Mouse (Mus musculus): ENCODE data around the gene Nptxr. TPM values are rescaled to one million over a fixed set of nuclear protein-coding genes. Genes with fewer than 3 reads are reported as not detected.
"Not testable (repeated sequence)": the region's sequence is repeated elsewhere in the genome, so short reads cannot be mapped to it uniquely, and the experiment has no call there.

Nptxr gene
- polyA plus RNA-seq, 1 experiment, result 1.3 TPM

DNA sequence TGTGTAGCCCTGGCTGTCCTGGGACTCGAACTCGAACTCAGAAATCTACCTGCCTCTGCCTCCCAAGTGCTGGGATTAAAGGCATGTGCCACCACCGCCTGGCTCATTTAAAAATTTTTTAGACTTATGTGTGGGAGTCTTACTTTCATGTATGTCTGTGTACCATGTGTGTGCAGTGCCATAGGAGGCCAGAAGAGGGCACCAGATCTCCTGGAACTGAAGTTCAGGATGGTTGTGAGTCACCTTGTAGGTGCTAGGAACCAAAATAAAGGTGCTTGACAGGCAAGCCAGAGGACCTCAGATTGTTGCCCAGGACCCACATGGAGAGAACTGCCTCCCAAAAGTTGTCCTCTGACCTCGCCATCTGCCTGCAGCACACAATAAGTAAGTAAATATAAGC is 13.8 kb upstream of the Nptxr start:
- TF ChIP-seq POLR2A (IDR thresholded peaks at IDR 0.05; ENCODE audit: low read depth, low read length) (no peak), CTCF (IDR thresholded peaks at IDR 0.05; ENCODE audit: extremely low read depth, insufficient read length, insufficient replicate concordance, low read depth, low read length) (peak; percentile 9; the same call in 1 of the 2 replicates)
- Histone ChIP-seq H3K27me3 (ENCODE audit: control insufficient read depth, insufficient read depth, low read length) (no peaks in the 10 kb centered on the region), H3K4me1 (ENCODE audit: control insufficient read depth, insufficient read depth, insufficient read length, low read length) (peaks cover 2% of the 10 kb centered on the region; the same call in 1 of the 2 replicates), H3K4me3 (ENCODE audit: low read depth, low read length) (no peak overlapping the region), H3K27ac (ENCODE audit: insufficient read depth, low read depth, low read length) (no peak overlapping the region), H3K36me3 (ENCODE audit: control insufficient read depth, insufficient read depth, low read length) (no peaks in the 10 kb centered on the region)
- 83% methylated on average over 4 of the region's 4 CpGs for WGBS

DNA sequence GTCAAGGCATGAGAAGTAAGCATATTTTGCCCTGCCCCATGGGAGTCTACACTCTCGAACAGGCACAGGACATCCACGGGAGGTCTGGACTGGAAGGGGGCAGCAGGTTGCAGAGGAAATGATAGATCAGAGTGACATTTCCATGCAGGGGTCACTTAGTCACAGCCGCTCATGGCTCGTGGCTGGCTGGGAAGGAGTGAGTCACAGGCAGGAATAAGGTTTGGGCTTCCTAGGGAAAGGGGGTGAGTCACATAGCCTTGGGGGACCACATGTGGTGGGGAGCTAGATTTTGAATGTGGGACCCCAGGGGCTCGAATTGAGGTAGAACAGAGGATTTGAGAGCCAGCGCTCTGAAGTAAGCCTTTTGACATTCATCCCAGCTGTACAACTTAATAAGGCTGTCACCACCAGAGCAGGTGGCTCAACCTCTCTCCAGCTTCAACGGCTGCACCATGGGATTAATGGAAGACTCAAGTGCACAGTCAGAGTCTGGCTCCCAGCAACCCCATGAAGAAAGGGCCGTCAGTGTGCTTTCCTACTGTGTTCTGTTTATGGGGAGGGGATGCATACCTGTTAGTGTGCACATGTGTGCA is 9.2 kb upstream of the Nptxr start:
- WGBS, result 58% methylated on average over 8 of the region's 8 CpGs
- H3K4me3 ChIP-seq (ENCODE audit: low read depth, low read length), result no peak overlapping the region
- TF ChIP-seq POLR2A (IDR thresholded peaks at IDR 0.05; ENCODE audit: low read depth, low read length), result no peak
- TF ChIP-seq CTCF (IDR thresholded peaks at IDR 0.05; ENCODE audit: extremely low read depth, insufficient read length, insufficient replicate concordance, low read depth, low read length), result no peak
- no peaks in the 10 kb centered on the region for H3K27me3 ChIP-seq (ENCODE audit: control insufficient read depth, insufficient read depth, low read length)
- no peaks in the 10 kb centered on the region for H3K36me3 ChIP-seq (ENCODE audit: control insufficient read depth, insufficient read depth, low read length)
- no peaks in the 10 kb centered on the region for H3K4me1 ChIP-seq (ENCODE audit: control insufficient read depth, insufficient read depth, insufficient read length, low read length)
- H3K27ac ChIP-seq (ENCODE audit: insufficient read depth, low read depth, low read length), result no peak overlapping the region

DNA sequence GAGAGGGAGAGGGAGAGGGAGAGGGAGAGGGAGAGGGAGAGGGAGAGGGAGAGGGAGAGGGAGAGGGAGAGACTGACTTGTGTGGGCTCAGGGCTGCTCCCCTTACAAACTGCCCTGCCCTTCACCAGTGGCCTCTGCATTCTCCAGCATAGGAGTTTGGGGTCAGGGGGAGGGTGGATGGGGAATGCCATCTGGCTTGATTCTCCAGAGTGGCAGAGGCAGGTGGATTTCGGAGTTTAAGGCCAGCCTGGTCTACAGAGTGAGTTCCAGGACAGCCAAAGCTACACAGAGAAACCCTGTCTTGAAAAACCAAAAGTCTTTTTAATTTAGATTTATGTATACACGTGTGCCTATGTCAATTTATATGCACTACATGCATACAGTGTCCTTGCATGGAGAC is 8.3 kb upstream of the Nptxr start:
- H3K4me1 ChIP-seq (ENCODE audit: control insufficient read depth, insufficient read depth, insufficient read length, low read length); H3K27me3 ChIP-seq (ENCODE audit: control insufficient read depth, insufficient read depth, low read length); H3K27ac ChIP-seq (ENCODE audit: insufficient read depth, low read depth, low read length); H3K4me3 ChIP-seq (ENCODE audit: low read depth, low read length); H3K36me3 ChIP-seq (ENCODE audit: control insufficient read depth, insufficient read depth, low read length): not testable (repeated sequence)
- WGBS, result 58% methylated on average over 2 of the region's 2 CpGs

DNA sequence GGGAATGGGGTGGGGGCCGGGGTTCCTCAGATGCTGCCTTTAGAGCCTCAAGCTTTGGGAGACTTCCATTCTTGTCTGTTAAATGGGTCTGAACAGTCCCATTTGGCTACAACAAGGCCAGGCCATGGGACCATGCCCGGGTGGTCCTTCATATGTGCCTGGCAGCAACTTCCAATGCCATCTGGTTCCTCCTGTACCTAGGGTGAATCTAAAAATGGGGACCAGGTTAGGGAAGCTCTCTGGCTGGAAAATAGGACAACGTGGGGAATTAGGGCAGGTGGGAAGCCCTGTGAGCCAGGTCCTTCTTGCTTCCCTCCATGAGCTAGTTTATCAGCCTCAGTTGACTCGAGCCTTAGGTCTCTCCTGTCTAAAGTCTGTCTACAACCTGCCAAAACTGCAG is 6.4 kb upstream of the Nptxr start:
- WGBS, result 63% methylated on average over 4 of the region's 4 CpGs
- no peaks in the 10 kb centered on the region for H3K4me1 ChIP-seq (ENCODE audit: control insufficient read depth, insufficient read depth, insufficient read length, low read length)
- no peaks in the 10 kb centered on the region for H3K27me3 ChIP-seq (ENCODE audit: control insufficient read depth, insufficient read depth, low read length)
- no peak for TF ChIP-seq CTCF (IDR thresholded peaks at IDR 0.05; ENCODE audit: extremely low read depth, insufficient read length, insufficient replicate concordance, low read depth, low read length)
- no peak for TF ChIP-seq POLR2A (IDR thresholded peaks at IDR 0.05; ENCODE audit: low read depth, low read length)
- no peak overlapping the region for H3K4me3 ChIP-seq (ENCODE audit: low read depth, low read length)
- no peaks in the 10 kb centered on the region for H3K36me3 ChIP-seq (ENCODE audit: control insufficient read depth, insufficient read depth, low read length)
- no peak overlapping the region for H3K27ac ChIP-seq (ENCODE audit: insufficient read depth, low read depth, low read length)

DNA sequence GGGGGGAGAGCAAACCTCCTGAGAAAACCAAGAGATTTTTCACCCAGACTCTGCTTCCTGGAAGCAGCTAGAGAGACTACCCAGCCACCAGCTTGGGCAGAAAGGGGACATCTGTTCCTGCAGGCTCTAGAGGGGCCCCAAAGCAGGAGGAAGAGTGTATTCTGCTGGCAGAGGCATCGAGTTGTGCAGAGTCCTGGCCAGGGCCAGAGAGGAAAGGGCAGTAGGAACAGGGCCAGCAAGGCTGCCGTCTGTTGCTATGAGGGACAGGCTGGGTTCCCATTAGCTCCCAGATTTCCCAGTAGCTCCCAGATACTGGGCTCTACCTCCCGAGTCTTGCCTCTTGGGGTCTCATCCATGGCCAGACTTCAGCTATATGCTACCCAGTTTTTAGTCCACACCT is 5.5 kb upstream of the Nptxr start:
- Histone ChIP-seq H3K4me3 (ENCODE audit: low read depth, low read length) (no peak overlapping the region), H3K27ac (ENCODE audit: insufficient read depth, low read depth, low read length) (no peak overlapping the region), H3K4me1 (ENCODE audit: control insufficient read depth, insufficient read depth, insufficient read length, low read length) (no peaks in the 10 kb centered on the region), H3K36me3 (ENCODE audit: control insufficient read depth, insufficient read depth, low read length) (no peaks in the 10 kb centered on the region), H3K27me3 (ENCODE audit: control insufficient read depth, insufficient read depth, low read length) (peaks cover 6% of the 10 kb centered on the region)
- TF ChIP-seq POLR2A (IDR thresholded peaks at IDR 0.05; ENCODE audit: low read depth, low read length) (no peak), CTCF (IDR thresholded peaks at IDR 0.05; ENCODE audit: extremely low read depth, insufficient read length, insufficient replicate concordance, low read depth, low read length) (no peak)
- 38% methylated on average over 3 of the region's 3 CpGs for WGBS

DNA sequence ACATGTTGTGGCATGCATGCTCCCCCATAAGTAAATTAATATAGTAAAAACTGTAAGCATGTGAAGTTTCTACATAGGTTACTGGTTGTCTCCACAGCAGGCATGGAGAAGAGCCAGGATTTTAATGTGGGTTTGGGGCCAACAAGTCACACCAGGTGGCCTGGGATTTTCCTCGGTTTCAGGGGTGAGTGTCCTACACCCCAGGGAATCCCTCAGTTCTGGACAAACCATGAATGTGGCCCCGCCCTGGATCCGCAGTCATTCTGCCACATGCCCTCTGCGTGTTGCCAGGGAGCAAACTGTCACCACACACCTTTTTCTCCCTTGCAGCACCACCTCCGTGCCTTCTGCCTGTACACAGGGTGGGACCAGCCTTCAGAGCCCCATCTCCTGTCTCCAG is 4.1 kb upstream of the Nptxr start:
- H3K4me3 ChIP-seq (ENCODE audit: low read depth, low read length), result no peak overlapping the region
- H3K27me3 ChIP-seq (ENCODE audit: control insufficient read depth, insufficient read depth, low read length), result peaks cover 20% of the 10 kb centered on the region
- no peaks in the 10 kb centered on the region for H3K36me3 ChIP-seq (ENCODE audit: control insufficient read depth, insufficient read depth, low read length)
- H3K27ac ChIP-seq (ENCODE audit: insufficient read depth, low read depth, low read length), result no peak overlapping the region
- TF ChIP-seq POLR2A (IDR thresholded peaks at IDR 0.05; ENCODE audit: low read depth, low read length) (no peak), CTCF (IDR thresholded peaks at IDR 0.05; ENCODE audit: extremely low read depth, insufficient read length, insufficient replicate concordance, low read depth, low read length) (no peak)
- peaks cover 3% of the 10 kb centered on the region for H3K4me1 ChIP-seq (ENCODE audit: control insufficient read depth, insufficient read depth, insufficient read length, low read length)
- WGBS, result 37% methylated on average over 5 of the region's 5 CpGs

DNA sequence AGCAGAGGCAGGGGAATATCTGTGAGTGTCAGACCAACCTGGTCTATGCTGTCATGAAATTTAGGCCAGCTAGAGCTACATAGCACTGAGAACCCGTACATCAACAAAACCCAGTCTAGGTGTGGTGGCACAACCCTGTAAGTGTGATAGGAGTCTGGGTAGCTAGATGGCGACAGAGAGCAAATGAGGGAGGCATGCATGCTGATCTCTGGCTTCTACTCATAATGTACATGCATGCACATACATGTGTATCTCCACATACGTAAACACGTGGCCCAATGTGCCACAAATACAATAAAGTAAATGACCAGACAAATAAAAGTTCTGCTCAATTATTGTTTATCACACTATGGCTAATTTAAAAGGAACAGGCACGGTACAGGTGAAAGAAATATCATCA is 3.5 kb upstream of the Nptxr start:
- Histone ChIP-seq H3K36me3 (ENCODE audit: control insufficient read depth, insufficient read depth, low read length) (no peaks in the 10 kb centered on the region), H3K27ac (ENCODE audit: insufficient read depth, low read depth, low read length) (no peak overlapping the region), H3K4me1 (ENCODE audit: control insufficient read depth, insufficient read depth, insufficient read length, low read length) (peaks cover 3% of the 10 kb centered on the region), H3K27me3 (ENCODE audit: control insufficient read depth, insufficient read depth, low read length) (peaks cover 26% of the 10 kb centered on the region), H3K4me3 (ENCODE audit: low read depth, low read length) (no peak overlapping the region)
- TF ChIP-seq CTCF (IDR thresholded peaks at IDR 0.05; ENCODE audit: extremely low read depth, insufficient read length, insufficient replicate concordance, low read depth, low read length) (peak; percentile 40; the same call in 1 of the 2 replicates), POLR2A (IDR thresholded peaks at IDR 0.05; ENCODE audit: low read depth, low read length) (no peak)
- WGBS, result 27% methylated on average over 5 of the region's 5 CpGs

DNA sequence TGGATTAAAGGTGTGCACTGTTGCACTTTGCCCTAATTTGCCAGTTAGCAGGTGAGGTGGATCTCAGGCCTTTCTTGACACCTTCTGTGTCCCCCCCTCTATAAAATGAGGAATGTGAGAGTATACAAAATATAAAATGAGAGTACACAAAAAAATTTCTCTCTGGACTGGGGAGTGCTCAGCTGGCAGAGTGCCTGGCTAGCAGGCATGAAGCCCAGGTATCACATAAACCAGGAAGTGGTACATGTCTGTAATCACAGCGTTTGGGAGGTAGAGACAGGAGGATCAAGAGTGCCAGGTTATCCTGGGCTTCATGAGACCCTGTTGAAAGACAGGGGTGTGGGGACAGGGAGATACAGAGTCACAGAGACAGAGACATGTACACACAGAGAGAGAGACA is 2.5 kb upstream of the Nptxr start:
- no peak overlapping the region for H3K4me3 ChIP-seq (ENCODE audit: low read depth, low read length)
- no peak for TF ChIP-seq CTCF (IDR thresholded peaks at IDR 0.05; ENCODE audit: extremely low read depth, insufficient read length, insufficient replicate concordance, low read depth, low read length)
- no peak for TF ChIP-seq POLR2A (IDR thresholded peaks at IDR 0.05; ENCODE audit: low read depth, low read length)
- H3K27me3 ChIP-seq (ENCODE audit: control insufficient read depth, insufficient read depth, low read length), result peaks cover 33% of the 10 kb centered on the region
- WGBS, result 9% methylated on average over 1 of the region's 1 CpGs
- H3K27ac ChIP-seq (ENCODE audit: insufficient read depth, low read depth, low read length), result no peak overlapping the region
- H3K36me3 ChIP-seq (ENCODE audit: control insufficient read depth, insufficient read depth, low read length), result no peaks in the 10 kb centered on the region
- H3K4me1 ChIP-seq (ENCODE audit: control insufficient read depth, insufficient read depth, insufficient read length, low read length), result peaks cover 3% of the 10 kb centered on the region
